Mouse (Mus musculus): ENCODE measurements around the gene E030025P04Rik.

DNA sequence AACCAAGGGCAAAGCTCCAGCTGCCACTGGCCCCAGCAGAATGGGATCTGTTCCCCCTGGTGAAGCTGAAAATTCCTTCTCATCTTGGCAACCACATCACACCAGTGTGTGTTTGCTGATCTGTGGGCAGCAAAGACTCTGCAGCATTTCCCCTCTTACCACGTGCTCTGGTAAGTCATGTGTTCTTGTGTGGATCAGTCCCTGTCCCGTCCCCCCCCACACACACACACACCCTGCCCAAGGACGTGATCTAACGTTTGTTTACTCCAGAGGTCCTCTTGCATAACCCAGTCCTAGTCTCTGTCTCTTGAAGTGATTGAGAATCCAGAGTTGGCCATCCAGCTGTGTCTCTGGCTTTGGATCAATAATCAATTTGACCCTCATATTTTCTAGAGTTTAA, at the start of gene E030025P04Rik:
- no peak for TF ChIP-seq POLR2A (IDR thresholded peaks at IDR 0.05; ENCODE audit: low read depth, low read length)
- no peak for TF ChIP-seq CTCF (conservative IDR thresholded peaks at IDR 0.05; ENCODE audit: insufficient read depth, insufficient read length, low read depth, low read length)

All from kidney, adult 2 months (tissue).